Mouse (Mus musculus) A20 (cell line): ENCODE measurements at regions not wholly inside any gene's neighbourhood (a gene's known extent, or its start where the extent isn't known, plus 50 kb on each side); places are given as distances from the start of the nearest gene placed in this dataset.
A peak's percentile ranks its signal among the peaks of the same experiment; 100 is the strongest.

Experiments
- DNase-seq: peaks from one replicate; pipeline ENCODE4 v3.0.0-alpha.2; 2011; ENCODE audit warnings: low read depth, low spot score

- peak; percentile 6 for DNase-seq
Observed at GRCm38 (mm10) chr7:62572316-62572715, 108.0 kb upstream of the Peg12 start.

DNA sequence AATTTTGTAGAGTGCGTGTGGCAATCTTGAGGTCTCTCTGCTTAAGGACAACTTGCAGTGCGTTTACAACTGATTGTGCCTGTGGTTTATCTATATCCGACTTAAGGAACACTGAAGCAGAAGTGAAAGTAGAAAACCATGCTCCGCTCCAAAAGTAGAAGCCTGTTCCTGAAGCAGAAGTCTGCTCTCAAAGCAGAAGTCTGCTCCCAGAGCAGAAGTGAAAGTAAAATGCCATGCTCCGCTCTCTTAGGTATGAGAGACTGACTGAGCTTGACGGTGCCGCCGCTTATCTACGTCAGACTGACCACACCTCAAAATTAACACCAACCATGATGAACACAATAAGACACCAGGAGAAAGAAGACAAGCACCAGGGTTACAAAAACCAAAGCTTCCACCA is 107.4 kb upstream of the Peg12 start:
- peak; percentile 23 for DNase-seq

- no peak for DNase-seq
Observed at GRCm38 (mm10) chr7:62542187-62542586, 77.9 kb upstream of the Peg12 start.
